Mouse (Mus musculus) midbrain, embryonic 12.5 days (tissue): ENCODE data around the gene Il12rb2. TPM values are rescaled to one million over a fixed set of nuclear protein-coding genes. Genes with fewer than 3 reads are reported as not detected.

ENCODE experiments used
- ATAC-seq: fragments of 200-750 bp; cut with Nextera tagmentation; 2 replicates; pipeline ENCODE4 v1.8.0; 2017; ENCODE audit warnings: low read depth, moderate TSS enrichment, moderate library complexity; ENCODE audit not compliant: low FRiP score
- H3K27ac ChIP-seq: fragments of 300-500 bp; sonication (generic); replicated peaks from 2 replicates; pipeline ENCODE4 v1.5.1; 2016; ENCODE audit warnings: mild to moderate bottlenecking
- H3K27me3 ChIP-seq: fragments of 300-500 bp; sonication (generic); 2 replicates; pipeline ENCODE4 v1.6.1; 2016; ENCODE audit warnings: mild to moderate bottlenecking
- H3K36me3 ChIP-seq: fragments of 300-500 bp; sonication (generic); 2 replicates; pipeline ENCODE4 v1.6.1; 2016
- H3K4me1 ChIP-seq: fragments of 300-500 bp; sonication (generic); 2 replicates; pipeline ENCODE4 v1.6.1; 2016
- H3K4me2 ChIP-seq: fragments of 300-500 bp; sonication (generic); replicated peaks from 2 replicates; pipeline ENCODE4 v1.6.1; 2016; ENCODE audit warnings: mild to moderate bottlenecking, moderate library complexity
- H3K4me3 ChIP-seq: fragments of 300-500 bp; sonication (generic); 2 replicates; pipeline ENCODE4 v1.5.1; 2016; ENCODE audit warnings: mild to moderate bottlenecking
- H3K9ac ChIP-seq: fragments of 300-500 bp; sonication (generic); replicated peaks from 2 replicates; pipeline ENCODE4 v1.6.1; 2016; ENCODE audit warnings: mild to moderate bottlenecking, moderate library complexity
- H3K9me3 ChIP-seq: fragments of 300-500 bp; sonication (generic); 2 replicates; pipeline ENCODE4 v1.6.1; 2016; ENCODE audit warnings: mild to moderate bottlenecking
- WGBS: fragments of 180-500 bp; shearing (Covaris S2); methylation state at CpG from one replicate; pipeline ENCODE4 v1.1.7; 2016; 5-methylcytosine and 5-hydroxymethylcytosine counted together
- polyA plus RNA-seq: library from polyadenylated mRNA; unstranded; fragments of >200 nt; fragmentation: Nextera tagmentation; extraction: Ambion mirVana; gene quantifications from 2 replicates; pipeline ENCODE4 v1.2.1, GENCODE M21; 2016

The Il12rb2 gene
- polyA plus RNA-seq, 1 experiment from 2014 or later, result not detected

GRCm38 (mm10) chr6:67244451-67244850, 131.5 kb downstream of the Il12rb2 start:
- no peak for ATAC-seq
- no peak overlapping the region for H3K4me3 ChIP-seq
- H3K9ac ChIP-seq, result no peak overlapping the region
- H3K4me2 ChIP-seq, result no peak overlapping the region
- no peaks in the 10 kb centered on the region for H3K4me1 ChIP-seq
- H3K27me3 ChIP-seq, result no peaks in the 10 kb centered on the region
- no peaks in the 10 kb centered on the region for H3K9me3 ChIP-seq
- no peak overlapping the region for H3K27ac ChIP-seq
- H3K36me3 ChIP-seq, result no peaks in the 10 kb centered on the region
- 92% methylated on average over 5 of the region's 5 CpGs for WGBS

GRCm38 (mm10) chr6:67243765-67244420, 132.1 kb downstream of the Il12rb2 start:
- no peak for ATAC-seq
- Histone ChIP-seq H3K4me3 (no peak overlapping the region), H3K4me1 (no peaks in the 10 kb centered on the region), H3K27ac (no peak overlapping the region), H3K9ac (no peak overlapping the region), H3K4me2 (no peak overlapping the region), H3K36me3 (no peaks in the 10 kb centered on the region), H3K9me3 (no peaks in the 10 kb centered on the region), H3K27me3 (no peaks in the 10 kb centered on the region)
- 94% methylated on average over 7 of the region's 7 CpGs for WGBS

Other genes with a start within 250 kb of the Il12rb2 start
- 414 and 467 TPM in 2 replicates for gene Serbp1, start 138.0 kb downstream of the Il12rb2 start, polyA plus RNA-seq
- gene Il23r, start 115.7 kb upstream of the Il12rb2 start, polyA plus RNA-seq, result not detected in 2 replicates
- 3.3 and 5.6 TPM in 2 replicates for gene Tacstd2, start 159.6 kb upstream of the Il12rb2 start, polyA plus RNA-seq